Mouse (Mus musculus): ENCODE data around the gene Esrp2. TPM values are rescaled to one million over a fixed set of nuclear protein-coding genes. Genes with fewer than 3 reads are reported as not detected.

The Esrp2 gene
- polyA plus RNA-seq, 1 experiment = 0.13 TPM

- TF ChIP-seq CTCF (IDR thresholded peaks at IDR 0.05; ENCODE audit: extremely low read depth, insufficient read depth, low read length) (no peak), POLR2A (IDR thresholded peaks at IDR 0.05; ENCODE audit: extremely low read depth, insufficient read depth, low read length) (peak; percentile 42; the same call in 1 of the 2 replicates)
- H3K4me1 ChIP-seq (ENCODE audit: control insufficient read depth, insufficient read depth, low read length) = no peaks in the 10 kb centered on the region
Observed at GRCm38 (mm10) chr8:106137906-106138477, 1.2 kb upstream of the Esrp2 start.

DNA sequence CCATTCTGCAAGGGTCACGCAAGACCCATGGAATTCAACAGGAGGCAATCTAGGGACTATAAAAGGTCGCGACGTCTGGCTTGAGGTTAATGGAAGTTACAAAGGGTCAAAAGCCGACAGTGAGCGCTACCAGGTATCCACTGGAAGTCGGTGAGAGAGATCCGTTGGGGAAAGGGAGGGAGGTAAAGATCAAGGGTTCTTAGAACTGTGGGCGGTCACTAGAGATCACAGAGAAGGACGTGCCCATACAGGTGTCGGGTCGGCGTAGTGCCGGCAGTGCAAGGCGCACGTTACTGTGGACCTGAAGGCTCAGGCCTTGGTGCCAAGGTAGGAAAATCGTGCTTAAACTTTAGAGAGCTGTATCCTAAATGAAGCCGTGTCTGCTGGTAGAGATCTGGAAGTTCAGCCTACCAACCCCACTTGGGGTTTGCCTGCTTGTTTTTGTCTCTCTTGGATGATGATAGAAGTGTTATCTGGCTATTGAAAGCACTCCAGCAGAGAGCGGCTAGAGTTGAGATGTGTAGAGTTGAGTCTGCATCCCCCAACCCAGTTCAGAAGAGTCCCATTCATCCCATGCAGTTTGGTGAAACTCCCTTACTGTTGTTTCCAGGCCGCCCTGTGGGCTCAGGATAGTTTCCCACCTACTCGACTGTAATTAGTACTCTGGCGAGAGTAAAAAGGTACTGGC lies 588 bp upstream of the Esrp2 start:
- peak overlapping the region; percentile 40; the same call in 1 of the 2 replicates for H3K4me3 ChIP-seq (ENCODE audit: insufficient read depth, low read length)
- no peaks in the 10 kb centered on the region for H3K4me1 ChIP-seq (ENCODE audit: control insufficient read depth, insufficient read depth, low read length)
- TF ChIP-seq CTCF (IDR thresholded peaks at IDR 0.05; ENCODE audit: extremely low read depth, insufficient read depth, low read length) (no peak), POLR2A (IDR thresholded peaks at IDR 0.05; ENCODE audit: extremely low read depth, insufficient read depth, low read length) (no peak)
- H3K27ac ChIP-seq (ENCODE audit: insufficient read depth, low read length) = no peak overlapping the region

More at GRCm38 (mm10) chr8:106137906-106138477, 1.2 kb upstream of the Esrp2 start:
- no peak overlapping the region for H3K27ac ChIP-seq (ENCODE audit: insufficient read depth, low read length)
- H3K4me3 ChIP-seq (ENCODE audit: insufficient read depth, low read length) = peak overlapping the region; percentile 40

DNA sequence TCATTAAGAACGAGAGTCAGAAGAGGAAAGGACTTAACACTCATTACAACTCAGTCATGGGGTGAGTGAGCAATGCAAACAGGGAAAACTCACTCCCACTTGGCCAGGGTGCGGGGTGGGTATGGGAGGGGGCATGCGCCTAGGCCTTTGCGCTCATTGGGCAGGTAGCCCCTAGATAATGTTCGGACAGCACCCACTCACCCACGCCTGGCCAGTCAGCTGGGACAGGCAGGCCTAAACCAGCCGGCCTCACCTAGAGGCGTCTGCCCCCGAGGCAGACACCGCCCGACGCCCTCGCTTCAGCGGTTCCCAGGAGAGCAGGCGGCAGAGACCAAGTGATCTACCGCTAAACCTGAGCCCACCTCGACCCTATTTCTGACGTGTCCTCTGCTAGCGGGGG lies 1.1 kb downstream of the Esrp2 start:
- H3K4me1 ChIP-seq (ENCODE audit: control insufficient read depth, insufficient read depth, low read length) = no peaks in the 10 kb centered on the region
- H3K27ac ChIP-seq (ENCODE audit: insufficient read depth, low read length) = no peak overlapping the region
- TF ChIP-seq CTCF (IDR thresholded peaks at IDR 0.05; ENCODE audit: extremely low read depth, insufficient read depth, low read length) = no peak
- TF ChIP-seq POLR2A (IDR thresholded peaks at IDR 0.05; ENCODE audit: extremely low read depth, insufficient read depth, low read length) = no peak
- no peak overlapping the region for H3K4me3 ChIP-seq (ENCODE audit: insufficient read depth, low read length)

- no peak overlapping the region for H3K27ac ChIP-seq (ENCODE audit: insufficient read depth, low read length)
- no peak for TF ChIP-seq POLR2A (IDR thresholded peaks at IDR 0.05; ENCODE audit: extremely low read depth, insufficient read depth, low read length)
- no peak for TF ChIP-seq CTCF (IDR thresholded peaks at IDR 0.05; ENCODE audit: extremely low read depth, insufficient read depth, low read length)
- H3K4me3 ChIP-seq (ENCODE audit: insufficient read depth, low read length) = no peak overlapping the region
- no peaks in the 10 kb centered on the region for H3K4me1 ChIP-seq (ENCODE audit: control insufficient read depth, insufficient read depth, low read length)
Observed at GRCm38 (mm10) chr8:106134751-106135571, 1.8 kb downstream of the Esrp2 start.

DNA sequence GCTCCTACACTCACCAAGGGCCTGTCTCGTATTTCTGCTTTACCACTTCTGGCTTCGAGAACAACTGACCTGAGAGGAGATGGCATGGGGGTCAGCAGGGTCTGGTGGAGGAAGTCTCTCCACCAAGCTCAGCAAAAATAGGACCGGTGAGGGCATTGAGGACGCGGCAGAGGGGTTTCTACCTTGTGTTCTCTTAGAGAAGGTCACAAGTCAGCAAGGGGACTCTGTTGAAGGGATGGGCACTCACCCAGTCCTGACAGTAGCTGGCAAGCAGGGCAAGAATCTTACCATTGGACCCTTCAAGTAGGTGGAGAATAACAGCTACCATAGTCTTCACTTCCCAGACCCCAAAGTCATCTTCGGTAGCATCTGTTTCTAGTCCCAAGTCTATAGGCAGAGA lies 2.8 kb downstream of the Esrp2 start:
- Histone ChIP-seq H3K27ac (ENCODE audit: insufficient read depth, low read length) (no peak overlapping the region), H3K4me1 (ENCODE audit: control insufficient read depth, insufficient read depth, low read length) (no peaks in the 10 kb centered on the region), H3K4me3 (ENCODE audit: insufficient read depth, low read length) (no peak overlapping the region)
- TF ChIP-seq CTCF (IDR thresholded peaks at IDR 0.05; ENCODE audit: extremely low read depth, insufficient read depth, low read length) = no peak
- TF ChIP-seq POLR2A (IDR thresholded peaks at IDR 0.05; ENCODE audit: extremely low read depth, insufficient read depth, low read length) = no peak

GRCm38 (mm10) chr8:106133526-106133925 lies 3.2 kb downstream of the Esrp2 start:
- TF ChIP-seq CTCF (IDR thresholded peaks at IDR 0.05; ENCODE audit: extremely low read depth, insufficient read depth, low read length) = no peak
- no peak for TF ChIP-seq POLR2A (IDR thresholded peaks at IDR 0.05; ENCODE audit: extremely low read depth, insufficient read depth, low read length)
- H3K4me1 ChIP-seq (ENCODE audit: control insufficient read depth, insufficient read depth, low read length) = no peaks in the 10 kb centered on the region

DNA sequence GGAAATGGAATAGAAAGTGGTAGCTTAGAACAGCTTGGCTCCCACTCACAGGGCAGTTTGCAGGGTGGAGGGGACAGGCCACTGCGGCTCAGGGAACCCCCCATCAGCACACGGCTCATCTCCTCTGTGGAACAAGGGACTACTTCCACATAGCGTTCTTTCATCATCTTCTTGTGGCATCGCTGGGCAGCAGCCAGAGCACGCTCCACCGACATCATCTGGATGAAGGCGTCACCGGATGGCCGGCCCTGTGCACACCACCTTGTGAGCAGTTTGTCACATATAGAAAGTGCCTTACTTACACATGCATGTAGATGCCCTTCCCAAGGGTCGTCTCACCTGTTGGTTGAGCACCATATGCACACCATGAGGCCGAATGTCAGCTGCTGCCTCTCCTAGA lies 4.4 kb downstream of the Esrp2 start:
- Histone ChIP-seq H3K27ac (ENCODE audit: insufficient read depth, low read length) (no peak overlapping the region), H3K4me1 (ENCODE audit: control insufficient read depth, insufficient read depth, low read length) (no peaks in the 10 kb centered on the region), H3K4me3 (ENCODE audit: insufficient read depth, low read length) (no peak overlapping the region)
- TF ChIP-seq CTCF (IDR thresholded peaks at IDR 0.05; ENCODE audit: extremely low read depth, insufficient read depth, low read length) = no peak
- TF ChIP-seq POLR2A (IDR thresholded peaks at IDR 0.05; ENCODE audit: extremely low read depth, insufficient read depth, low read length) = no peak

More at GRCm38 (mm10) chr8:106133526-106133925, 3.2 kb downstream of the Esrp2 start:
- H3K4me3 ChIP-seq (ENCODE audit: insufficient read depth, low read length) = no peak overlapping the region
- no peak overlapping the region for H3K27ac ChIP-seq (ENCODE audit: insufficient read depth, low read length)

DNA sequence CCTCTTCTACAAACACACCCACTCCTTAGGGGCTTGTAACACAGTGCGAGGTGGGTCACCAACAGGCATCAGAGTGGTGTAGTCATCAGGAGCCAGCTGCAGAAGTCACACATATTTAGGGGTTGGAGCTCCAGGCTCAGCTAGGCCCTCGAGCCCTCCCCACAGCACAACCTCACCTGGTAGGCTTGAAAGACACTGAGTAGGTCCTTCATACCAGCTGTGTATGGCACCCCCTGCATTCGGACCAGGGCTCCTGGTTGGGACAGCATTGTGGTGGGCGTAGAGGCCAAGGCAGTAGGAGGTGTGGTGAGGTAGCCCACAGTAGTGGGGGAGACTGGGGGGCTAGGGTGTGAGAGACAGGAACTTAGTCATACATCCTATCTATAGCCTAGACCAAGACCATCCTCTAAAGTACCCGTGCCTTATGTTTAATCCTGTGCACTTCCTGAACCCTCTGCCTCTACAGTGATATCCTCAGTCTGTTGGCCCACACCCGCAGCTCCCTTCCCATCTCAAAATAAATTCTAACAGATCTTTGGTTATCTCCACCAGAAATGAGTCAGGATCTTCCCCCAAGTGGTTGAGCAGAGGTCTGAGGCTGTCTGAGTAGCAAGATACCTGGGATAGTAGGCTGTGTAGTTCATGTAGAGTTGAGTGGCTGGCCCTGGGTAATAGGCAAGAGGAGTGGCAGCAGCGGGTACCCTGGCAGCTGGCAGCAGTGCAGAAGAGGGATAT lies 5.1 kb downstream of the Esrp2 start:
- Histone ChIP-seq H3K27ac (ENCODE audit: insufficient read depth, low read length) (no peak overlapping the region), H3K4me1 (ENCODE audit: control insufficient read depth, insufficient read depth, low read length) (no peaks in the 10 kb centered on the region), H3K4me3 (ENCODE audit: insufficient read depth, low read length) (no peak overlapping the region)
- TF ChIP-seq CTCF (IDR thresholded peaks at IDR 0.05; ENCODE audit: extremely low read depth, insufficient read depth, low read length) (no peak), POLR2A (IDR thresholded peaks at IDR 0.05; ENCODE audit: extremely low read depth, insufficient read depth, low read length) (no peak)

- Histone ChIP-seq H3K27ac (ENCODE audit: insufficient read depth, low read length) (no peak overlapping the region), H3K4me3 (ENCODE audit: insufficient read depth, low read length) (no peak overlapping the region), H3K4me1 (ENCODE audit: control insufficient read depth, insufficient read depth, low read length) (no peaks in the 10 kb centered on the region)
- TF ChIP-seq CTCF (IDR thresholded peaks at IDR 0.05; ENCODE audit: extremely low read depth, insufficient read depth, low read length) = no peak
- no peak for TF ChIP-seq POLR2A (IDR thresholded peaks at IDR 0.05; ENCODE audit: extremely low read depth, insufficient read depth, low read length)
Observed at GRCm38 (mm10) chr8:106131021-106131420, 5.8 kb downstream of the Esrp2 start.

All from cortical plate, adult 2 months (tissue).